Mouse (Mus musculus): Measurements from ENCODE around the gene Znrf1. TPM values are rescaled to one million over a fixed set of nuclear protein-coding genes. Genes with fewer than 3 reads are reported as not detected.
"Not testable (repeated sequence)": the region's sequence is repeated elsewhere in the genome, so short reads cannot be mapped to it uniquely, and the experiment has no call there.

Znrf1 gene
- 34.5 and 34.6 TPM in 2 replicates for polyA plus RNA-seq (2015; fragmentation: Nextera tagmentation; extraction: Ambion mirVana)

GRCm38 (mm10) chr8:111536031-111536977 is at the start of gene Znrf1:
Gene Znrf1, plus strand, starts transcription at chr8:111536097.
- Histone ChIP-seq H3K27ac (peak within 1 kb of the TSS; percentile 95), H3K4me3 (peak within 1 kb of the TSS; percentile 98), H3K36me3 (no peaks in the 10 kb centered on the region), H3K4me2 (replicated peaks) (peak within 1 kb of the TSS; percentile 89), H3K9me3 (no peaks in the 10 kb centered on the region), H3K27me3 (no peaks in the 10 kb centered on the region), H3K4me1 (peaks cover 38% of the 10 kb centered on the region), H3K9ac (peak within 1 kb of the TSS; percentile 95)
- WGBS, result under 1% methylated on average over 72 of the region's 100 CpGs
- ATAC-seq (ENCODE audit: low FRiP score, low read depth), result peak; percentile 90

GRCm38 (mm10) chr8:111490034-111490591 is 45.8 kb upstream of the Znrf1 start:
- no peak for ATAC-seq (ENCODE audit: low FRiP score, low read depth)
- H3K4me3 ChIP-seq, result no peak overlapping the region
- H3K27ac ChIP-seq, result no peak overlapping the region

GRCm38 (mm10) chr8:111491191-111491590 is 44.7 kb upstream of the Znrf1 start:
- Histone ChIP-seq H3K4me2 (replicated peaks) (no peak overlapping the region), H3K36me3 (peaks cover 47% of the 10 kb centered on the region), H3K27me3 (no peaks in the 10 kb centered on the region), H3K4me1 (no peaks in the 10 kb centered on the region), H3K9ac (no peak overlapping the region), H3K4me3 (no peak overlapping the region), H3K9me3 (no peaks in the 10 kb centered on the region), H3K27ac (no peak overlapping the region)
- 83% methylated on average over 7 of the region's 7 CpGs for WGBS
- ATAC-seq (ENCODE audit: low FRiP score, low read depth), result no peak

More at GRCm38 (mm10) chr8:111490034-111490591, 45.8 kb upstream of the Znrf1 start:
- H3K27me3 ChIP-seq, result no peaks in the 10 kb centered on the region
- no peak overlapping the region for H3K4me2 ChIP-seq (replicated peaks)
- H3K9ac ChIP-seq, result no peak overlapping the region
- no peaks in the 10 kb centered on the region for H3K4me1 ChIP-seq
- H3K9me3 ChIP-seq, result no peaks in the 10 kb centered on the region
- peaks cover 44% of the 10 kb centered on the region for H3K36me3 ChIP-seq
- WGBS, result 83% methylated on average over 10 of the region's 10 CpGs

GRCm38 (mm10) chr8:111492508-111492907 is 43.4 kb upstream of the Znrf1 start:
- H3K9ac ChIP-seq, result no peak overlapping the region
- ATAC-seq (ENCODE audit: low FRiP score, low read depth), result no peak
- H3K27ac ChIP-seq, result no peak overlapping the region
- H3K9me3 ChIP-seq, result no peaks in the 10 kb centered on the region
- WGBS, result 85% methylated on average over 9 of the region's 9 CpGs
- H3K4me1 ChIP-seq, result no peaks in the 10 kb centered on the region
- no peaks in the 10 kb centered on the region for H3K27me3 ChIP-seq
- H3K36me3 ChIP-seq, result peaks cover 48% of the 10 kb centered on the region
- no peak overlapping the region for H3K4me2 ChIP-seq (replicated peaks)
- H3K4me3 ChIP-seq, result no peak overlapping the region

GRCm38 (mm10) chr8:111493176-111493575 is 42.7 kb upstream of the Znrf1 start:
- ATAC-seq (ENCODE audit: low FRiP score, low read depth), result no peak
- Histone ChIP-seq H3K9ac (no peak overlapping the region), H3K4me2 (replicated peaks) (no peak overlapping the region), H3K36me3 (peaks cover 54% of the 10 kb centered on the region), H3K4me1 (no peaks in the 10 kb centered on the region), H3K27me3 (no peaks in the 10 kb centered on the region), H3K27ac (no peak overlapping the region), H3K9me3 (no peaks in the 10 kb centered on the region), H3K4me3 (no peak overlapping the region)
- 90% methylated on average over 3 of the region's 3 CpGs for WGBS

GRCm38 (mm10) chr8:111496326-111496725 is 39.6 kb upstream of the Znrf1 start:
- 88% methylated on average over 7 of the region's 7 CpGs for WGBS
- Histone ChIP-seq H3K27me3 (no peaks in the 10 kb centered on the region), H3K4me2 (replicated peaks) (no peak overlapping the region), H3K4me3 (no peak overlapping the region), H3K9me3 (no peaks in the 10 kb centered on the region), H3K9ac (no peak overlapping the region), H3K27ac (no peak overlapping the region), H3K4me1 (no peaks in the 10 kb centered on the region), H3K36me3 (peaks cover 71% of the 10 kb centered on the region)
- ATAC-seq (ENCODE audit: low FRiP score, low read depth), result no peak

- H3K4me3 ChIP-seq; H3K9ac ChIP-seq; H3K27me3 ChIP-seq; H3K9me3 ChIP-seq; ATAC-seq (ENCODE audit: low FRiP score, low read depth); H3K4me1 ChIP-seq; H3K4me2 ChIP-seq (replicated peaks); H3K27ac ChIP-seq: not testable (repeated sequence)
- peaks cover 70% of the 10 kb centered on the region for H3K36me3 ChIP-seq
- WGBS, result 89% methylated on average over 6 of the region's 6 CpGs
Observed at GRCm38 (mm10) chr8:111498249-111498648, 37.6 kb upstream of the Znrf1 start.

- no peak for ATAC-seq (ENCODE audit: low FRiP score, low read depth)
- no peak overlapping the region for H3K4me3 ChIP-seq
- no peaks in the 10 kb centered on the region for H3K27me3 ChIP-seq
- 62% methylated on average over 11 of the region's 11 CpGs for WGBS
- H3K9ac ChIP-seq, result no peak overlapping the region
- H3K9me3 ChIP-seq, result no peaks in the 10 kb centered on the region
- peaks cover 47% of the 10 kb centered on the region for H3K36me3 ChIP-seq
- no peak overlapping the region for H3K4me2 ChIP-seq (replicated peaks)
- no peaks in the 10 kb centered on the region for H3K4me1 ChIP-seq
- no peak overlapping the region for H3K27ac ChIP-seq
Observed at GRCm38 (mm10) chr8:111501724-111502464, 34.0 kb upstream of the Znrf1 start.

GRCm38 (mm10) chr8:111508566-111508965 is 27.3 kb upstream of the Znrf1 start:
- 52% methylated on average over 2 of the region's 2 CpGs for WGBS
- no peaks in the 10 kb centered on the region for H3K9me3 ChIP-seq
- peaks cover 5% of the 10 kb centered on the region; the same call in 1 of the 2 replicates for H3K36me3 ChIP-seq
- no peak overlapping the region for H3K4me2 ChIP-seq (replicated peaks)
- ATAC-seq (ENCODE audit: low FRiP score, low read depth), result no peak
- no peak overlapping the region for H3K27ac ChIP-seq
- H3K27me3 ChIP-seq, result no peaks in the 10 kb centered on the region
- H3K9ac ChIP-seq, result no peak overlapping the region
- no peak overlapping the region for H3K4me3 ChIP-seq
- H3K4me1 ChIP-seq, result no peaks in the 10 kb centered on the region; the same call in 1 of the 2 replicates

GRCm38 (mm10) chr8:111509278-111509677 is 26.6 kb upstream of the Znrf1 start:
- 88% methylated on average over 11 of the region's 11 CpGs for WGBS
- H3K4me1 ChIP-seq, result no peaks in the 10 kb centered on the region; the same call in 1 of the 2 replicates
- H3K36me3 ChIP-seq, result 0 out of 2 replicates have a peak, but pooled peaks cover under 1% of the 10 kb centered on the region
- H3K4me2 ChIP-seq (replicated peaks), result no peak overlapping the region
- H3K27me3 ChIP-seq, result no peaks in the 10 kb centered on the region
- no peaks in the 10 kb centered on the region for H3K9me3 ChIP-seq
- ATAC-seq (ENCODE audit: low FRiP score, low read depth), result no peak
- H3K9ac ChIP-seq, result no peak overlapping the region
- no peak overlapping the region for H3K4me3 ChIP-seq
- no peak overlapping the region for H3K27ac ChIP-seq

GRCm38 (mm10) chr8:111510401-111510800 is 25.5 kb upstream of the Znrf1 start:
- Histone ChIP-seq H3K4me1 (no peaks in the 10 kb centered on the region; the same call in 1 of the 2 replicates), H3K27ac (no peak overlapping the region), H3K27me3 (no peaks in the 10 kb centered on the region), H3K4me2 (replicated peaks) (no peak overlapping the region), H3K4me3 (no peak overlapping the region), H3K36me3 (peaks cover 2% of the 10 kb centered on the region; the same call in 1 of the 2 replicates), H3K9me3 (no peaks in the 10 kb centered on the region), H3K9ac (no peak overlapping the region)
- 59% methylated on average over 4 of the region's 4 CpGs for WGBS
- no peak for ATAC-seq (ENCODE audit: low FRiP score, low read depth)

- no peaks in the 10 kb centered on the region for H3K9me3 ChIP-seq
- 0 out of 2 replicates have a peak overlapping the region, but pooled peaks have one; percentile 6 for H3K9ac ChIP-seq
- no peaks in the 10 kb centered on the region for H3K27me3 ChIP-seq
- H3K27ac ChIP-seq, result no peak overlapping the region
- 79% methylated on average over 7 of the region's 7 CpGs for WGBS
- ATAC-seq (ENCODE audit: low FRiP score, low read depth), result no peak
- no peak overlapping the region for H3K4me2 ChIP-seq (replicated peaks)
- no peaks in the 10 kb centered on the region; the same call in 1 of the 2 replicates for H3K4me1 ChIP-seq
- H3K4me3 ChIP-seq, result no peak overlapping the region
- peaks cover 5% of the 10 kb centered on the region for H3K36me3 ChIP-seq
Observed at GRCm38 (mm10) chr8:111512941-111513340, 23.0 kb upstream of the Znrf1 start.

Data from limb, embryonic 13.5 days (tissue).